Mouse (Mus musculus) kidney, adult 2 months (tissue): Measurements from ENCODE around the gene Six2. TPM values are rescaled to one million over a fixed set of nuclear protein-coding genes. Genes with fewer than 3 reads are reported as not detected.

Experiments
- DNase-seq: peaks from one replicate; pipeline ENCODE4 v3.0.0; 2021
- H3K27ac ChIP-seq: fragments of 200-500 bp; 2 replicates; pipeline ENCODE4 v1.5.1; 2012; ENCODE audit warnings: low read depth, low read length, control low read depth, inconsistent platforms; ENCODE audit not compliant: insufficient read depth
- H3K27me3 ChIP-seq: fragments of 200-500 bp; replicated peaks from 2 replicates; pipeline ENCODE4 v1.6.1; 2012; ENCODE audit warnings: mild to moderate bottlenecking, moderate library complexity, low read length, inconsistent platforms; ENCODE audit not compliant: control insufficient read depth, insufficient read depth
- H3K36me3 ChIP-seq: fragments of 200-500 bp; 2 replicates; pipeline ENCODE4 v1.6.1; 2012; ENCODE audit warnings: mild to moderate bottlenecking, moderate library complexity, low read length, inconsistent platforms; ENCODE audit not compliant: control insufficient read depth, insufficient read depth
- H3K4me1 ChIP-seq: fragments of 200-500 bp; 2 replicates; pipeline ENCODE4 v1.6.1; 2011; ENCODE audit warnings: low read length; ENCODE audit not compliant: control insufficient read depth, insufficient read depth
- H3K4me3 ChIP-seq: fragments of 200-500 bp; 2 replicates; pipeline ENCODE4 v1.5.1; 2011; ENCODE audit warnings: mild to moderate bottlenecking, low read depth, low read length, control low read depth; ENCODE audit not compliant: insufficient read depth
- CTCF ChIP-seq: fragments of 200-500 bp; conservative IDR thresholded peaks from 2 replicates; pipeline ENCODE4 v1.5.1; 2011; ENCODE audit warnings: low read depth, mild to moderate bottlenecking, control low read depth, low read length, moderate library complexity, mixed read lengths; ENCODE audit not compliant: insufficient read depth, insufficient read length
- POLR2A ChIP-seq: fragments of 200-500 bp; IDR thresholded peaks from one replicate; pipeline ENCODE4 v1.6.1; 2011; ENCODE audit warnings: low read depth, low read length, control low read depth
- WGBS: fragments of 180-500 bp; shearing (Covaris S2); methylation state at CpG from one replicate; pipeline ENCODE4 v1.1.7; 2018; 5-methylcytosine and 5-hydroxymethylcytosine counted together
- polyA plus RNA-seq: library from polyadenylated mRNA; depleted of rRNA; stranded (reverse); fragments of >200 nt; gene quantifications from 2 replicates; pipeline ENCODE4 v1.2.3, GENCODE M21; 2012; rRNA removed

Gene Six2
- polyA plus RNA-seq, 1 experiment, result 0.11 TPM

DNA sequence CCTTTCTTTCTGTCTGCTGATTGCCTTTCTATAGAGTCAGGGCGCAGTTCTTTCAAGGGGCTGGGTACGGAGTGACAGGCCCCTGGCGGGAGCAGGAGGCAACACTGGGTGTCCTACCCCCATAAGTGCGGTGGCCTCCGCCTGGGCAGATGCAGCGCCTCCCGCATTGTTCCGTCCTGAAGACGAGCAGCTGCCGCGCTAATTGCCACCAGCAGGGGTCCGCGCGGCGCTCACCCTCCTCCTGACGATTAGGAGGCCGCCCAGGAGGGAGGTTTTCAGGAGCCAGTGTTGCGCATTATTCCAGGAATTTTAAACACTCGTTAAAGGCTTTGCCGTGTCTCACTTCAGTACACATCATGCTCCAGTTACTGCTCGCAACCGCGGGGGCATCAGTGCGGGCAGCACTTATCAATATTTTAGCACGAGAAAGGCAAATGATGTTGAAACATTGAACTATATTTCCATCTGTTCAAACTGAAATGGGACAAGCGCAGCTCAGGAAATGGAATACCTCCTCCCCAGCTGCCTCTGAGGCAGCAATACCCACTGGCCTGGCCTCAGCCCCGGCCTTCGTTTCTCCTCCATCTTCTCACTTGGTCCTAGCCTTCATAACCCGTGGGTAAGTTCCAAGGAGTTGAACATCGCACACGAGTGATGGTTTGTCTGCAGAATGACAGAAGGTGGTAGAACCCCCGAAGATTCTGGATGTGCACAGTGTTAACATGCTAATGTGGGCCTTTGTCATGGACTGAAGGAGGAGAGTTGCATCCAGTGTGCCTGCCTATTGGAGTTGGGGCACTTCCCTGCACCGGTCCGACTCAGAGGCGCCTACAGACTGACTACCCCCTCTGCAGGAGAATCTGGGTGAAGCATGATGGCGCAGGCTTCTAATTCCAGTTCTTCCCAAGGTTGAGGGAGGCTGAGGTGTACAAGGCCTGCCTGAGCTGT lies 42.1 kb downstream of the Six2 start:
- peak; percentile 49 for DNase-seq
- no peak overlapping the region for H3K27ac ChIP-seq
- 8% methylated on average over 36 of the region's 36 CpGs for WGBS
- no peak overlapping the region for H3K4me3 ChIP-seq
- no peak for TF ChIP-seq POLR2A
- no peak; the same call in 1 of the 2 replicates for TF ChIP-seq CTCF
- H3K36me3 ChIP-seq, result no peaks in the 10 kb centered on the region
- H3K27me3 ChIP-seq, result no peaks in the 10 kb centered on the region
- H3K4me1 ChIP-seq, result no peaks in the 10 kb centered on the region

DNA sequence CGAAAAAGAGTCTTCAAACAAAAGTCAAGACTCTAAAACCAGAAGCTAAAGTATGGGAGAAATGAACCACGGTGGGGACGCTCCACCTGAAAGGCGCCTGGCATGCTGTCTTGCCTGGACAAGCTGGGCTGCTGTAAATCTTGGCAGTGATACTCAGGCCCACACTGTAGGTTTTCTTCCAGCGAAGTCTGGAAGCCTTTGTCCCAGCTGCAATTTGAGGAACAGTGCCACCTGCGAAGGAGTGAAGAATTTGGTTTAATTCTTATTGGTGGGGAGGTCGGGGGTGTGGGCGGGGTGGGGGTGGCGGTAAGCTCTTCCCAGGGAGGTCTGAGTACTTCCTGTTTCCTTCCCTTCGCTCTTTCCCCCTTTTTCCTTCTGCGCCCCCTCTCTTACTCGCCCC lies 42.8 kb downstream of the Six2 start:
- DNase-seq, result no peak
- no peak overlapping the region for H3K4me3 ChIP-seq
- 12% methylated on average over 12 of the region's 12 CpGs for WGBS
- no peaks in the 10 kb centered on the region for H3K27me3 ChIP-seq
- H3K4me1 ChIP-seq, result no peaks in the 10 kb centered on the region
- no peak overlapping the region for H3K27ac ChIP-seq
- TF ChIP-seq CTCF (no peak), POLR2A (no peak)
- no peaks in the 10 kb centered on the region for H3K36me3 ChIP-seq

DNA sequence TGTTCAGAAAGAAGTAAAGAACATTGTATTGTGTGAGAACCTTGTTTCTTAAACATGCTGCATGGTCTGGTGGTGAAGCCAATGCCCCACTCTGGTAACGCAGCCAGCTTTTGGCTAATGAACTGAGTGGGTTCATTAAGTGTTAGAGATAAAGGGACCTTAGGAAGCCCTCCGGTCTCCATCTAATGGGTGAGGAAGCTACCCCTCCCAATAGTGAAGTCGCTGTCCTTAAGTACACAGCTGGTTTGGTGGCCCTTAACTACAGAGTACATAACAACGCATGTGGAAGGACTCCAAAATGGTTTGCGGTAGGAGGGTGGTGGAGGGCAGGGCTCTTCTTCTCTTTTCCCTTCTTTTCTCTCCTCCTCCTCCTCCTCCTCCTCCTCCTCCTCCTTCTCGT lies 50.2 kb downstream of the Six2 start:
- no peaks in the 10 kb centered on the region; the same call in 1 of the 2 replicates for H3K27me3 ChIP-seq
- no peaks in the 10 kb centered on the region for H3K36me3 ChIP-seq
- DNase-seq, result no peak
- 54% methylated on average over 5 of the region's 6 CpGs for WGBS
- no peak overlapping the region for H3K4me3 ChIP-seq
- TF ChIP-seq POLR2A (no peak), CTCF (no peak)
- H3K27ac ChIP-seq, result no peak overlapping the region
- no peaks in the 10 kb centered on the region for H3K4me1 ChIP-seq

Other genes starting within 250 kb of the Six2 start
- gene Six3, start 74.7 kb downstream of the Six2 start, polyA plus RNA-seq, result not detected in 2 replicates